18 mouse cellular contexts compared by ENCODE assay signal in genomic region chr1:87404710-87405109, GRCm38 (mm10). TPM values are rescaled to one million over a fixed set of nuclear protein-coding genes. Genes with fewer than 3 reads are reported as not detected.
"Had no signal": no experiment of that assay in that cellular context is flagged by ENCODE, and none has a peak within 500 bp of the region (broad histone marks: within the 10 kb centered on the region; RNA-seq: fewer than 3 reads in every experiment).

No protein-coding gene starts in this region.

- H3K4me3 ChIP-seq: neural tube, embryonic 12.5 days; neural tube, embryonic 13.5 days; neural tube, embryonic 15.5 days; stomach, embryonic 15.5 days had no signal

- H3K27ac ChIP-seq: neural tube, embryonic 12.5 days; neural tube, embryonic 13.5 days; neural tube, embryonic 15.5 days; stomach, embryonic 15.5 days; stomach, postnatal 0 days had no signal

- H3K27me3 ChIP-seq: neural tube, embryonic 12.5 days; neural tube, embryonic 13.5 days; neural tube, embryonic 15.5 days; stomach, embryonic 15.5 days had no signal

- H3K4me1 ChIP-seq: neural tube, embryonic 12.5 days; neural tube, embryonic 13.5 days; neural tube, embryonic 15.5 days; stomach, embryonic 15.5 days had no signal

- DNase-seq: retina, postnatal 1 day; right cerebral cortex, adult 18-20 months; right cerebral cortex, postnatal 25 days; right cerebral cortex, postnatal 4 days; spleen, adult 18-20 months; thymus, adult 18-20 months; thymus, adult 2 months; thymus, postnatal 14 days; thymus, postnatal 25 days; thymus, postnatal 36 days; thymus, postnatal 4 days had no signal

RNA-seq across cellular contexts. Expression of gene Kcnj13, which starts 10.2 kb away (rescaled TPM):
- polyA plus RNA-seq: neural tube, embryonic 11.5 days; spleen, adult 2 months; thymus, adult 2 months had no signal
